Mouse (Mus musculus): Measurements from ENCODE around the gene Gpatch2. TPM values are rescaled to one million over a fixed set of nuclear protein-coding genes. Genes with fewer than 3 reads are reported as not detected.

Gene Gpatch2
- total RNA-seq, 2 experiments from 2014 or later = 18.9 to 24.7 TPM

DNA sequence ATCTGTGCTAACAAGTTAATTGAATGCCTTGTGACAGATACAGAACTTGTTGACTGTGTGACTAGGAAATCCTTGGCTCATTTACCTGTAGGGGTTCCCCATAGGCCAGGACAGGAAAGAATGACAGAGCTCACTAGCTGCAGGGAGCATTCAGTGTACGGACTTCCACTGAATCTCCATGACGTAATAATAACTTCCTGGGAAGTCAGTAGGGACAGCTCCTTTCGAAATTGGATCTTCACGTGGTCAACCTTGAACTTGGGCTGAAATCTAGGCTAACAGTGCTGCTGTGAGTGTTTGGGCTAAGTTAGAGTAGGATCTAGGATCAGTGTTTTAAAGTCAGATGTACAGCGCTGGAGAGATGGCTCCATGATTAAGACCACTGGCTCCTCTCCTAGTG, 29.4 kb downstream of the Gpatch2 start:
- peak; percentile 24 for DNase-seq

DNA sequence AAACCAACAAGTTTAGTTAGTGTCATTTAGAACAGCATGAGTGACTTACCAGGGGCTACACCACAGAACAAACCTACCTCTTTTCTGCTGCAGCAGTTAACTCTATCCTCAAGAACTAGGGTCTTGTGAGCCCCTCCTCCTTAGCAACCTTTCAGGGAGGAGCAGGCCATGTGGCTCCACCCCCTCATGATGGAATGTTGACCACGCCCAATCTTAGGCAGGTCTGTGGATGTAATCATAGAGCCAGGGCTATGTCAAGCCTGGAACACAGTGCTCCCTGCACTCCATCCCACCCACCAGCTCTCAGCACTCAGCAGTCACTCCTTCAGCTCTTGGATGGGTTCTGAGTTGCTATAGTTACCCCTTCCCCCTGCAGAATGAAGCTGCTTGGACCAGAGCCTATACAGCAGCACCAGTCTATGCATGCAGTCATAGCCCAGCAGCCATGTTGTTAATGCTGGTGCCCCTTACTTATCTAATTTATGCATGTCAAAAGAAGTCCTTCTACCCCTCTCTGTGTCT, 35.5 kb downstream of the Gpatch2 start:
- DNase-seq = no peak

DNA sequence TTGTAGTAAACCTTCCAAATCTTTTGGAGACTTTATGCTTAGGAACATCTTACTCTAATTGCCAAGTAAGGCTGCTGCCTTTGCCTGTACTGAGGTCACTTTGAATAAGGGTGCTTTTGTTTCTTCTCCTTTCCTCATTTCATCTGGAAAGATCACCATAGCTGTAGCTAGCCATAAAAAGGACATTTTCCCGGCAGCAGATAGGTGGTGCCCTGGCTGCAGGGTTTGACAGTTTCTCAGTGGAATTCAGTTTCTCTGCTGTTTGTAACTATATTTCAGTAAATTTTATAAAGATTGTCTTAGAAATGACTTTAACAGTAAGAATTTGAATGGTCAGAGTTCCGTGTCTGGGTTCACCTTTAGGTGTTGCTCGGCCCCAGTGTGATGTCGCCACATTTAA, 43.4 kb downstream of the Gpatch2 start:
- no peak for DNase-seq

DNA sequence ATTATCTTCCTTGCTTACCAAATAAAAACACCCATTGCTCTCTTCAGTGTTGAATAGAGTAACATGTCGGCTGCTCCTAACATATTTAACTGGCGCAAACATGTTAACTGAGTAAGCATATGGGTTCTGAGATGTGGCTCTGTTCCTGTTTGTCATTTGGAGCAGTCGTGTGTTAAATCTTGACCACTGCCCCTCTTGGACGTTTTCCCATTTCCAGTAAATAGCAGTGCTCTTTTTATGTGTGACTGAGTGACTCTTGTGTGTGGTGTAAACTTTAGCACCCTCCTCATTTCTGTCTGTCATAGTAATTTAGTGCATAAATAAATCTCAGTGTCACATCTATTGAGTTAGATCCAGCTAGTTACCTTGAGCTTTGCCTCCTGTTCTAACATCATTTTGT, 52.3 kb downstream of the Gpatch2 start:
- DNase-seq = no peak

DNA sequence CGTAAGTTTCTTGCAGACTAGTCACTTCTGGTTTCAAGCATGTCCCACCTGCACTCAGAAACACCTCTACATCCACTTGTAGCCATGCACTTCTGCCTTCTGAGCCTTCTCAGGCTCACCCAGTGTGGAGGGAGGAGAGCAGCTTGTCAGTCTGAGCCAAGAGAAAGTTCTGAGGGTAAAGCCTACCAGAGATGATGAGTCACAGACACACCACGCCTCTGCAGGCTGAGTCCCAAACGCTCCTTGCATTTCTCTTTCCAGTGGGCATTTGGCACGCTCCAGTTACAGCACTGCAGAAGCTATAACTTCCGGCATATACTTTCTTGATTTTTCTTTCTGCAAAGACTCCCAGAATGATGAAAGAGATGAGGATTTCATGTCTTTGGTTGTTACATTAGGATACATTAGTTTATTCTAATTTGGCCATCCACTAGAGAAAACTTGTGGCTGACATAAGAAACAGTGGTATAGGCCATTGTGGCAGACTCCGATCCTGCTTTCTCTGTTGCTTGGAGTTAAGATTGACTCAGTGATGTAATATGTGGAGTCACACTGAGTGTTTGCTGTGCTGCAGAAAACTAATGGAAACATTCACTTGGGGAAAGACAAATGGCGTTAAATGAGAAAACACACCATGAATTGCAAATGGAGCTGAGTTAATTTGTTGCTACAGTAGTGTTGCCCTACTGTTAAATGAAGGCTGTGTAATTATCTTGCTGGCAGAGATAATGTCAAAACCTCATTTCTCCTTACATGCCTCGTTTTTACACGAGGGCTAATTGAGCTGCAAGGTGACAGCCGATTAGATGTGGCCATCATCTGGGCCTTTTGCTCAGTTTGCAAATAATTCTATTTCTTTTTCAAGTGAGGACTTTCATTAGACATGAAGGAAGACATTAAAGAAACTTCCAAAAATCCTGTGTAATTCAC, 55.3 kb downstream of the Gpatch2 start:
- DNase-seq = peak; percentile 36

DNA sequence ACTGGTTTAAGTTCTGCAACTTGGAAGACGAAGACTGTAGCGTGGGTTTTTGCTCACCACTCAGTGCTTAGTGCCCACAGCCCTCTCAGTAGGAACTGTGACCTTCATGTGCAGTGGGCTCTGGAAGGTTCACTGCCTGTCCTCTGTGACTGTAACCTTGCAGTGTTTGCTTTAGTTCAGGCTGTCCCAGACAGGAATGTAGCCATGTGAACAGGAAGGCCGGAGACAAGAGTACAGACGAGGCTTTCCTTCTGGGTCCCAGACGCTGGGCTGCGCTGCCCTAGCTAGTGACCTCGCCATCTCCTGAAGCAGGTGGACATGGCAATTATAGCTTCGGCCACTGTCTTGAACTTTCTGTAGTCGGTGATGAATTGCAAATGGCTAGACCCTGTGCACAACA, 62.0 kb downstream of the Gpatch2 start:
- DNase-seq = no peak

DNA sequence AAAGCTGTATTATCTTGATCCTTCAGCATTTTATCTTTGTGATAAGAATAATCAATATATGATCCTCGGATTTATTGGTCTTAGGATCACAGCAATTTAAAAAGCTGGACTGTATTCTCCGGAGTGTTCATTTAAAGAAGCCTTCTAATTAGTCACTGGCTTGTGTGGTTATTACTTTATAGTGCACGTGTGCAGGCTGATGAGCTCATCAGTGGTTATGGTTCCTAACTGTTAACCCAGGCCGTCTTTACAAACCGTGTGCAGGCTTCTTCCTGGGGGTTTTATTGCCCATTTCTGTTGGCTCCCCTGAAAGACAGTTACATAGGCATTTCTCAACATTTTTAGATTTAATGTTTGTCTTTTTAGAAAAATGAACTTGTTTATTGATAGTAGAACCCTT, 63.2 kb downstream of the Gpatch2 start:
- DNase-seq = no peak

DNA sequence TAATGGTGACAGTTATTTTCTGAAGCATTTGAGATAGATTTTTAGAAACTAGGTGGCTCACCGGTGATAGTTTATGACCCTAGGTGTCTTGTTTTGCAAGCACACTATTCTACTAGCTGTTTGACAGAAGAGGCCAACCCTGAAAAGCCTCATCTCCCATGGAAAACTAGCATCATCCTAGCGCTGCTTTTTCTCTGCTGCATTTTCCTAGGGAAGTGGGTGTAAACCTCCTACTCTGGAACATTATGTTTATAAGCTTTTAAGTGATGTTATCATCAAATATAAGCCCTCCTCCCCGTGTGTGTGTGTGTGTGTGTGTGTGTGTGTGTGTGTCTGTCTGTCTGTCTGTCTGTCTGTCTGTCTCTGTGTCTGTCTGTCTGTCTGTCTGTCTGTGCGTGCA, 64.5 kb downstream of the Gpatch2 start:
- no peak for DNase-seq

DNA sequence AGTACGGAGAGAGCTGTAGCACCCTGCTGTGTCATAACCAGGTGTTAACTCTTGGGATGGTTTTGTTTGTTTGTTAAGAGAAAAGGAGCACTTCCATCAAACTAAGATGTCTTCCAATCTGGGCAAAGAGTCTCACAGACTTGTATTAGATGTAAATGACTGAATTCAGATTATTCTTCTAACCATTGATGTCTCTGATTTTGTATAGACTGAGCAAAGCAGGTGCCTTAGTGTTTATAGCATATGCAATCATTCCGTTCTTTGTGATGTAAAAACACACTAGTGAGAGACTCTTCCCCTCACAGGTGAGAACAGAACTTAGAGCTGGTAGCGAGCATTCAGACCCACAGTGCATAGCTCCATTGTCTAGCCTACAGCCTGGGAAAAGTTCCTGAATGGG, 67.0 kb downstream of the Gpatch2 start:
- no peak for DNase-seq

DNA sequence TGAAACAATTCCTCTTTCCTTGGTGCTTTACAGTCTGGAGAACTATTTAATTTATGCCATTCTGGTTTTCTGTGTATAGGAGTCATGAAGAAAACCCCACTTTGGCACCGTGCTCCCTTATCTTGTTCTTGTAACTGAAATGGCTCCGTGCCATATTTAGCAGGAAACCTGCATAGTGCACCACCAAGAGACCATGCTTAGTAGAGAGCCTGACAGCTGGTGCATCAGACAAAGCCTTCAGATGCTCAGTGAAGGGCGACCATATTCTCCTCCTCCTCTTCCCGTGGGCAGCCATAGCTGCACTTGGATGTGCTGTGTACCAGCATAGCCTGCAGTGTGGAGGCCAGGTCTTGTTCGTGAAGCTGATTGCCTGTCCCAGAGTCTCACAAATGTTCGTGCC, 67.5 kb downstream of the Gpatch2 start:
- no peak for DNase-seq

DNA sequence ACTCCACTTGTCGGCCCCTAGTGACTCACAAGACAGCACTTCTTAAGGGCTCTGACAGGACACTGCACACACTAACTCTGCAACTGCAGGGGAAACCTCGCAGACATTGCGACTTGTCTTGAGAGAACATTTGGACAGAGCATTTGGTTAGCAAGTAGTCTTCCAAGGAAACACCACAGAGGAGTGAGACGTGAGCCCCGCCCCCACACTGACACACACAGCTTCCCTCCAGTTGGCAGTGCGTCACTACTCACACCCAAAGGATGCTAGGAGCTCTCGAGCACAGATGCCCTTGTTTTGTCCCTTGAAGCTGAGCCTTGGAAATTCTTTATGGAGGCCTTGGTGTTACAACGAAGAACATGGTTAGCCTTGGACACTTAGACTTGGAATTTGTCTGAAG, 70.4 kb downstream of the Gpatch2 start:
- peak; percentile 31 for DNase-seq

DNA sequence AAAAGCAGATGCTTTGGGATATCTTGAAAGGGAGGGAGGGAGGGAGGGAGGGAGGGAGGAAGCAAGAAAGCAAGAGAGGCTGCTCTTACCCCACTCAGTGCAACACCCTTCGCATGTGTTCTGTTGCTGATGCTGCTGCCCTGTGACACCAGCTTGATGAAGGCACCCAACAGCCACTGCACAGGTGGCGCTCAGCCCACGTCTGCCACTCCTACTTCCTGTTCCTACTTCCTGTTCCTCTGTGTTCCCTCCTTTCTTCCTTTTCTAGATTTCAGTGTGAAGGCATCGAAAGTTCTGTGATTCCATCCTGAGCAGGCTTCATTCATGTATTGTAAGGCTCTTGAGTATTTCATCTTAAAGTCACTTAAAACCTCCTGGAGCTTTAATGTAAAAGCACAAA, 71.1 kb downstream of the Gpatch2 start:
- no peak for DNase-seq

DNA sequence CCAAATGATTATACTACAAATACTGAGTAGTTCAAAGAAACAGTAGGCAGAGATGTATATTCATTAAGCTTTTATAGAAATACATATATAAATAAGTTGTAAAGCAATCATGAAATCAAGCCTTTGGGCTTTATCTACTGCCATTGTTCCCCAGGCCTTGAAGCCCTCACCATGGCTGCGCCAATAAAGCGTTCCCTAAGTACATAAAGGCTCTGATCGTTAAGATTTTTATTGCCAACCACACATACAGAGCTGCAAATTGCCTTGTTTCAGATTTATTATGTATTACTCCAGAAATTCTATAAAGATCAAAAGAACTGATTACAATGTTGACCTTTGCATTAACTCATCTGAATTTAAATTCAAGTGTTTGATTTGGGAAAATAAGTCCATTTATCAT, 71.6 kb downstream of the Gpatch2 start:
- no peak for DNase-seq

DNA sequence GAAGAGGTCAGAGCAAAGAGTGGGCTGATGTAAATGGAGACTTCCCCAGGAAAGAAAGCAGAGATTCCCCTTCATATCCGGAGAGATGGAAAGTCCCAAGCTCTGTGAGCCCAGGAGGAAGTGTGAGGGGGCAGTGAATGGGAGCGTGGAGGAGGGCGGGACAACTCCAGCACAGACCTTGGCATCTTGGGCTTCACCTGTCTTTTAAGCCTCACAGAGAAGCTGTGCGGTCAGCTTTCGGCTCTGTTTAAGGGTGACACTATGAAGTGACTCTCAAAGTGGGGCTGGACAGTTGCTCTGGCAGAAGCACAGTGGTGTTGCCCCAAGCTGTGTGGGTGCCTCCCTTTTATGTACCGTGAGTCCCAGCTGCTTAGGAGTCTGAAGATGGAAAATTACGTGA, 74.9 kb downstream of the Gpatch2 start:
- no peak for DNase-seq

DNA sequence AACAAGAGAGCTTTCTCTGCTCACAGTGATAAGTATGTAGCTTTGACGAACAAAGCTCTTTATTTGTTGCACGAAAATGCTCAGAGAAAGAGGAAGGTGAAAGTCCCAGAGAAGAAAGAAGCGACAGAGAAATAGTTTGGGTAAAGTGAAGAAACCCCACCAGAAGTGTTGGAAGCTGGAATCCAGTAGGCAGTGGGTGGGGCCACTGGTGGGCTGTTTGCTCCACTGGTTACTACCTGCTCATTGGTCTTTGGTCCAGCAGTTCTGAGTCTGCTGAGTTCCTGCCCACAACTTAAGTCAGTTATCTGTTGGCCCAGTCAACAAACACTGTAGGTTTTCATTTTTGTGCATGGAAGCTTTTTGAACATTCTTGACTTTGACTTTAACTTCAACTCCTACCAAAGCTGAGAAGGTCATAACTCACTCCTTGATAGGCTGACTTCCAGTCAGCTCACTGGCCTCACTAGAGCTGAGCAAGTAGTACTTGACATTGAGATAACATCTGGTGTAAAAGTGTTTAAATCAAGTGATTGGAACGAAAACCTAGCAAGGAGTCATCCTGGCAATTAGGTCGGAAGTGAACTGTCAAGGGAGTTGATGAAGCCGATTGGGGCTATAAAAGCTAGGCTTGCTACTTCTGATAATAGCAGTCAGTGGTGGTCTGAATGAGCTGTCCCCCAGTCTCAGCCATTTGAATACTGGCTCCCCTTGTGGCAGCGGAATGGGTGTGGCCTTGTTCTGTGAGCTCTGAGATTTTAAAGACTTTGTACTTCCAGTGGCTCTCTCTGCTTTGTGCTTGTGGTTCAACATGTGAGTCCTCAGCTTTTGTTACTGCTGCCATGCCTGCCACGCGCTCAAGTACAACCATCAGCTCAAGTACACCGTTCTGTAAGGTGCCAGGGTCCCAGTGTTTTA, 76.4 kb downstream of the Gpatch2 start:
- no peak for DNase-seq

DNA sequence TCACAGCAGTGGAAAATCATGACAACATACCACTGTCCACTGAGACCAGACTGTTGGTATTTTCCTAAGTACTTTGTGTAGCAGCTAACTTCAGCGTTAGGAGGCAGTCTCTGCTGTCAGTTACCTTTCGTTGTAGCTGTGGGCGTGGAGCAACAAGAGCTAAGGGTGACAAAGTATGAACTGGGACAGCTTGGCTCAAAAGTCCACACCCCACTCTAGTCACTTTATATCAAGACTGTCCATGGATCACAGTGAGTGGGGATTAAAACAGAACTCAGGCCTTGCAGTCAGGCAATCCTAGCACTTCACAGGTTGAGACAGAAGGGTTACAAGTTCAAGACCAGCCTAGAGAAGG, 77.1 kb downstream of the Gpatch2 start:
- no peak for DNase-seq

DNA sequence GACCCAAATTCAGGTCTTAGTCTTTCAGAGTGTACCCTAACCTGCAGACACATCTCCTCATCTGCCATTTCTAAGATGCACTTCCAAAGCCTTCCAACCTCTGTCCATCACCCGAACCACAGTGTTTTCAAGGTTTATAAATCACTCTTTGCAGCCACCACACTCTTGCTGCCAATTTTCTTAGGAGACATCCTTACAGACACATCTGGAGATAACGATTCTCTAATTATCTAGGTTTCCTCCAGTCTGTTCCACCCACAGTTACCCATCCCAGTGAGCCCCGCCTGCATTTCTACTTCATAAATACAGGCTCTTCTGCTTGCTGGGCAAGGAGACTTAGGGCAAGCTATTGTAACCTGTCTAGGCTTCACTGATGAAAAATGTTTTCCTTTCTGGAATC, 77.9 kb downstream of the Gpatch2 start:
- no peak for DNase-seq

DNA sequence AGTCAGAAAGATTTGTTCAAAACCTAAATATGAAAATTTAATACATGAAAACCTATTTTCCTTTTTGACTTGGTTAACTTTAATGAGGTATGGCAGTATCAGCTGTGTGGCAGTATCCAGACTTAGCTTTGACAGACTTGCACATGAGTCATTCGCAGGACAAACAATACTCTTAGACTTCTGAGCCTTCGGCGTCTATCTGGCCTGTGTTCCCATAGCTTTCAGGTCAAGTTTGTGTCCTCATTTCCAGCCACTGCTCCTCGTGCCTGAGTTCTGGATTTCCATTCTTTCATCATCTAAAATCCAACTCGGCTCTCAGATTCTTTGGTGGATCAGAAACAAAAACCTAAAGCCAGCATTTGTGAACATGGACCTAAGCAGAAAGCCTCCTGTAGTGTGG, 79.2 kb downstream of the Gpatch2 start:
- no peak for DNase-seq

DNA sequence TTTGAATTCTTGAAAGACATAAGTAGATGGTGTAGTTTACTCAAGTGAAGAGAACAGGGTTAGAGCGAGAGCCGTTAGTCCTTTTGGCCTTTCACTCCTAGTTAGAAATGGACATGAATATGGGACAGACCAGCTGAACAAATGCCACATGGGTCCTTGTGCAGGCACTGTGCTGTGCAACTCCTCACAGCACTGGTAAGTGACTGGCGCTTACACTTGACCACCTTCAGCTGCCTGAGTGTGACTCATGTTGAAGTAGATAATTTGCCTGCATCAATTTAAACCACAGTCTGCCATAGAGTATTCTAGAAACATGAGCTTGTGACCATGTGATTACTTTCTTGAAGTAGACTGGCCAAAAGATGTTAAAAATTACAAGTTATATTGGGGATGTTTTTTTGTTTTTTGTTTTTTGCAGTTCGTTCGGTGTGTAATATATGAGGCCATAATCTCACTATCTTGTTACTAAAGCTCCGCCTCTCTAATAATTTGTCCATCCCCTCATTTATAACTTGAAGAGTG, 79.8 kb downstream of the Gpatch2 start:
- DNase-seq = no peak

DNA sequence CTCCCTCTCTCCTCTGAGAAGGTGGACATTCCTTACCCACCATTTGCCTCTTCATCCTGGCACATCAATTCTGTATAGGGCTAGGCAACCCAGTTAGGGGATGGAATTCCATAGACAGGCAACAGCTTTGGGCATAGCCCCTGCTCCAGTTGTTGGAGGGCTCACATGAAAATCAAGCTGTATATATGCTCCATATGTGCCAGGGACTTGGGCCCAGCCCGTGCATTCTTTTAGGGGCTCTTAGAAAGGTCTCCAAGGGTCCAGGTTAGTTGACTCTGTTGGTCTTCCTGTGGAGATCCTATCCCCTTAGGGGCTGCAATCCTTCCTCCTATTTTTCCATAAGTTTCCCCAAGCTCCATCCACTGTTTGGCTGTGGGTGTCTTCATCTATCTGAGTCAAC, 80.4 kb downstream of the Gpatch2 start:
- DNase-seq = no peak

DNA sequence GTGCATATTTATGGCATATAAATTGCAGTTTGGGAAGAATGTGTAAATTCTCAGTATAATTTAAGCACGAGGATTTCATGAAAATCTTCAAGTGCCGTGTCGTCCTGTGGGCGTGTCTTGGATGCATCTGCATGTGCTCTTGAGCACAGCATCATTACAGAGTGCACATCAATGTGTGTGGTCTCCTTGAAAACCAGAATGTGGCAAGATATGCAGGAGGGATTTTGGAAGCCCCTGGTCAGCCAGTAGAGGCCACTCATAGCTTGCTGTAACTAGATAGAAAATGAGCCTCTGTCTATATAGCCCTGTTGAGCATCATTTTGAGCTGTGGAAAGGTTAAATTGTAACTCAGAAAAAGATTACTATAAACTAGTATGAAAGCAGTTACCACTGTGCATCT, 83.9 kb downstream of the Gpatch2 start:
- no peak for DNase-seq

DNA sequence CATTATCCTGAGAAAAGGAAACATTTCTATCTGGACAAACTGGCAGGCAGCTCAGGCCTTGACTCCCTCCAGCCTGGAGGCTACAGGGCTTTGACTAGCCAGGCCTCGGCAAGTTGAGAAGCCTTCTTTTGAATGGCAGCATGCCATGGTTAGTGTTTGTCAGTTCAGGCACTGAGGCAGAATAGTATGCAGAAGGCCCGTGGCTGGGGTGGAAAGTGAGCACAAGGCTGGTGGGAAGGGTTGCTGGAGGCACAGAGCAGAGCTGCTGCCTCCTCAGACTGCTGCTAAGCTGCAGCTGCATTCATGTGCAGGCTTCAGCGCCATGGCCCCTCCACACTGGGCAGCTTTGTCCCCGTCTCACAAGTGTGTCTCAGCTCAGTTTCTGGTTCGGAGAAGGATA, 85.3 kb downstream of the Gpatch2 start:
- DNase-seq = no peak

DNA sequence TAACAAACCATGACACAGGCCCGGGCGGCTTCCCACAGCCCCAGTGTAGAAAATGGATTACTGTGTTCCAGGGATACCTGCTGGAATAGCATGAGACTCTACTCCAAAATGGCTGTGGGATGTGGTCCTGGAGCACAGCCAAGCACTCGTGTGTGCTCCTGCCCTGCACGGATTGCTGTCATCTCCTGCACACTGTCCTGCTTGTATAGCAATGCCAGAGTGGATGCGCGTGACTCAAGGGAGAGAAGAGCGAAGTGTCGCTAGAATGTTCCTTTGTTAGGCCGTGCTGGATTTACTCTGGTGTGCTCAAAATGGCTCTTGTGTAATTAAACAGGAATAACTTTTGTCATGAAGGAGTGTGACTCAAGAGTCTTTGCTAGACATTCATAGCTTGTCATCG, 87.9 kb downstream of the Gpatch2 start:
- no peak for DNase-seq
